Mouse (Mus musculus): ENCODE results near the gene AV320801.
"Not testable (repeated sequence)": the region's sequence is repeated elsewhere in the genome, so short reads cannot be mapped to it uniquely, and the experiment has no call there.

AV320801 gene

DNA sequence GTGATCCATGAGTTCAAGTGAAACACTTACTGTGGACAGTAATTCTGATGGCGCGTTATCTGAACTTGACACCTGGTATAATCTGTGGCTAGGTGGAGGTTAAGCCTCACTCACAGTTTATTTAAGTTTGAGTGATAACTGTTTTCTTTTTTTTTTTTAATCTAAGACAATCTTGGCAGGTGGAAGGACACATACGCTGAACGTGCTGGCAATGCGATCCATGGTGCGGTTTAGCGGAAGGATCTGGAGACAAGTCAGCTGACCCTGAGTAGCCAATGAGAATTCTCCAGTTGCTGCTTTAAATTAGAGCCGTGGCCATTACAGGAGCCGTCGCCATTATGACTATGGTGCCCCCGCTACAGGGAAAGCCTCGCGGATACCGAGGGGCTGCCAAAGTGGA lies at the start of gene AV320801:
Gene AV320801 (plus strand): TSS at position 301 of the 400 bp plus-strand sequence.
- not testable (repeated sequence) for DNase-seq (ENCODE audit: low spot score in 2 of 2)

DNA sequence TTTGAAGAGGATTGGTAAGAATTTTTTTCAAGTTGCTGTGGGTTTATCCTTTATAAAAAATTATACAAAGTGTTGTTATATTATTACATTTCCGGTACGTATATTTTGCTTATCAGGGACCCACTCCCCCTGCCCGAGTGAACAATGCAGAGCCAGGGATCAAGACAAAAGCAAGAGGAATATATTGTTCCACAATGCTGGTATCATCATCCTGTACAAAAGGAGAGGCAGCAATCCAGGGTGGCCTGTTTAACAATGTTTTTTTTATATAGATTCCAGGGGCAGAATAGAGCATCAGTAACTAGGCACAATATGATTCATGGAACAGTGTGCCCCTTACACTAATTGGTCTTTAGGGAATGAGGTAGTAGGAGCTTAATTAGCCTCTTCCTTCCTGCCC lies 30.2 kb upstream of the AV320801 start:
- DNase-seq (ENCODE audit: low spot score in 2 of 2) = not testable (repeated sequence)

DNA sequence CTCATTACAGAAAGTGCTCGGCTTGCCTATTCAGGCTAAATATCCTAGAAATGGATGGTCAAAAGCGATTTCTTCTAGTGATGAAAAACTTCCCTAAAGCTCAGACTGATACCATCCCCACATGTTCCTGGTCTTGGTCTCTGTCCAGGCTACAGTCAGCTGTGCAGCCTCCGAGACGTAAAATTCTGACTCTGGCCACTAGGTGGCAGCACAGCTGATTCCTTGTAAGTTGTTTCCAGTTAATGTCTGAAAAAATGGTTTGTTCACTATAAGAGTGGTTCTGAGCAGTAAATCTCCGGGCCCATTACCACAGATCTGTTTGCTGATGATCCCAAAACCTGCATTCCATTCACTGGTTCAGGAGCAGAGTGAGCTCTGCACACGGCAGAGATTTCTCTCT lies 12.5 kb upstream of the AV320801 start:
- not testable (repeated sequence) for DNase-seq (ENCODE audit: low spot score in 2 of 2)

DNA sequence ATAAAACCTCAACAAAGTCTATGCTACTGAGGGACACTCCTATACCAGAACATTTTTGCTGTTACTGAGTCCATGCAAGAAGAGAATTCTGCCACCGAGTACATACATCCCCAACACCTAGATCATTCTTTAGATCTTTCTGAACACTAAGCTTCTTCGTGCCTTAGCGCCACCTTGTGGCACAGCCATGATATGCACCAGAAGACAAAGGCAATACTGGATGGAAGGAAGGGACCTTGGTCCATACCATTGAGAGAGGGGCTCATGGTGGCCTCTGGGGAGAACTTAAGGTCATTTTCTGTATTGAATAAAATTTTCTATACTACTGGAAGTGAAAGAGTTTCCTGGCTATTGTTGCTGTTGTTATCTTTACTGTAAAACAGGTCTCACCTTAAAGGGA lies 11.2 kb upstream of the AV320801 start:
- DNase-seq (ENCODE audit: low spot score in 2 of 2) = not testable (repeated sequence)
